Mouse (Mus musculus): ENCODE measurements around the gene Aox1. TPM values are rescaled to one million over a fixed set of nuclear protein-coding genes. Genes with fewer than 3 reads are reported as not detected.

Gene Aox1
- total and polyA plus RNA-seq, 3 experiments = 0.04 to 0.24 TPM; not detected in 1

GRCm38 (mm10) chr1:58111315-58111714 lies 81.6 kb downstream of the Aox1 start:
- no peak for TF ChIP-seq TCF12 (IDR thresholded peaks at IDR 0.05; ENCODE audit: low read depth, low read length)
- no peak for TF ChIP-seq GATA1 (IDR thresholded peaks at IDR 0.05; ENCODE audit: low read depth, low read length)
- no peak for TF ChIP-seq NELFE (IDR thresholded peaks at IDR 0.05; ENCODE audit: low read depth, low read length)
- no peak for TF ChIP-seq ZMIZ1 (IDR thresholded peaks at IDR 0.05; ENCODE audit: low read depth, low read length)
- TF ChIP-seq MYC (IDR thresholded peaks at IDR 0.05; ENCODE audit: low read depth, low read length) = no peak
- no peak for TF ChIP-seq MXI1 (IDR thresholded peaks at IDR 0.05; ENCODE audit: low read depth, low read length)
- no peak for TF ChIP-seq ELF1 (IDR thresholded peaks at IDR 0.05; ENCODE audit: low read depth, low read length)
- TF ChIP-seq HCFC1 (IDR thresholded peaks at IDR 0.05; ENCODE audit: low read depth, low read length) = no peak
- TF ChIP-seq GABPA (IDR thresholded peaks at IDR 0.05; ENCODE audit: low read depth, low read length) = no peak
- TF ChIP-seq MAX (IDR thresholded peaks at IDR 0.05; ENCODE audit: low read length) = no peak
- Histone ChIP-seq H3K27ac (ENCODE audit: control insufficient read depth, low read depth, low read length) (no peak overlapping the region), H3K4me3 (ENCODE audit: control insufficient read depth in 1 of 2, insufficient read depth in 1 of 2, low read depth in 2 of 2, low read length in 2 of 2) (no peak overlapping the region)

GRCm38 (mm10) chr1:58112880-58113279 lies 83.1 kb downstream of the Aox1 start, which contains the start of gene Aox3:
Gene Aox3, plus strand, starts transcription at chr1:58113130.
- Histone ChIP-seq H3K27ac (ENCODE audit: control insufficient read depth, low read depth, low read length) (no peak within 1 kb of the TSS), H3K36me3 (ENCODE audit: control insufficient read depth in 1 of 2, insufficient read depth in 2 of 2, low read length in 2 of 2) (no peaks in the 10 kb centered on the region), H3K9me3 (replicated peaks; ENCODE audit: insufficient read depth, low read length) (no peaks in the 10 kb centered on the region), H3K9ac (ENCODE audit: control insufficient read depth, low read depth, low read length, poor library complexity, severe bottlenecking) (no peak within 1 kb of the TSS), H3K27me3 (ENCODE audit: control insufficient read depth in 1 of 2, insufficient read depth in 2 of 2, low read length in 2 of 2) (no peaks in the 10 kb centered on the region), H3K4me3 (ENCODE audit: control insufficient read depth in 1 of 2, insufficient read depth in 1 of 2, low read depth in 2 of 2, low read length in 2 of 2) (no peak within 1 kb of the TSS), H3K79me2 (ENCODE audit: control insufficient read depth, insufficient read depth, low read length, poor library complexity) (no peaks in the 10 kb centered on the region), H3K4me1 (ENCODE audit: control insufficient read depth in 1 of 2, insufficient read depth in 2 of 2, low read length in 2 of 2) (no peaks in the 10 kb centered on the region)
- TF ChIP-seq JUND (IDR thresholded peaks at IDR 0.05; ENCODE audit: low read depth, low read length) = no peak
- TF ChIP-seq MAX (IDR thresholded peaks at IDR 0.05; ENCODE audit: low read length) = no peak
- TF ChIP-seq ZMIZ1 (IDR thresholded peaks at IDR 0.05; ENCODE audit: low read depth, low read length) = no peak
- TF ChIP-seq ETS1 (IDR thresholded peaks at IDR 0.05; ENCODE audit: low read depth, low read length) = no peak
- no peak for TF ChIP-seq USF2 (IDR thresholded peaks at IDR 0.05; ENCODE audit: borderline replicate concordance in 1 of 2, insufficient read depth in 1 of 2, low read depth in 1 of 2, low read length in 2 of 2)
- TF ChIP-seq ZKSCAN1 (IDR thresholded peaks at IDR 0.05; ENCODE audit: low read depth, low read length) = no peak
- TF ChIP-seq BHLHE40 (IDR thresholded peaks at IDR 0.05; ENCODE audit: borderline replicate concordance, low read depth, low read length) = no peak
- no peak for TF ChIP-seq POLR2A (IDR thresholded peaks at IDR 0.05; ENCODE audit: control insufficient read depth in 1 of 2, insufficient read depth in 1 of 2, low read depth in 1 of 2, low read length in 2 of 2, poor library complexity in 1 of 2)
- no peak for TF ChIP-seq MYC (IDR thresholded peaks at IDR 0.05; ENCODE audit: low read depth, low read length)
- no peak for TF ChIP-seq TCF12 (IDR thresholded peaks at IDR 0.05; ENCODE audit: low read depth, low read length)
- TF ChIP-seq RAD21 (IDR thresholded peaks at IDR 0.05; ENCODE audit: low read depth, low read length) = no peak; the same call in none of the 2 replicates
- no peak for TF ChIP-seq ZC3H11A (IDR thresholded peaks at IDR 0.05; ENCODE audit: low read depth, low read length)
- no peak for TF ChIP-seq EP300 (IDR thresholded peaks at IDR 0.05; ENCODE audit: low read depth in 1 of 2, low read length in 2 of 2)
- peak; percentile 39 for TF ChIP-seq SMC3 (IDR thresholded peaks at IDR 0.05; ENCODE audit: low read depth, low read length)
- no peak for TF ChIP-seq GABPA (IDR thresholded peaks at IDR 0.05; ENCODE audit: low read depth, low read length)
- peak; percentile 15 to 45 (median 35); a peak in 5 of 6 replicates for TF ChIP-seq CTCF (IDR thresholded peaks at IDR 0.05 in 2 of 3, conservative IDR thresholded peaks at IDR 0.05 in 1 of 3; ENCODE audit: control insufficient read depth in 1 of 3, insufficient read depth in 1 of 3, low read depth in 2 of 3, low read length in 3 of 3, poor library complexity in 1 of 3, severe bottlenecking in 1 of 3)
- peak; percentile 15 for DNase-seq (ENCODE audit: low read depth, low spot score)

More at GRCm38 (mm10) chr1:58111315-58111714, 81.6 kb downstream of the Aox1 start:
- H3K9ac ChIP-seq (ENCODE audit: control insufficient read depth, low read depth, low read length, poor library complexity, severe bottlenecking) = no peak overlapping the region
- H3K4me1 ChIP-seq (ENCODE audit: control insufficient read depth in 1 of 2, insufficient read depth in 2 of 2, low read length in 2 of 2) = no peaks in the 10 kb centered on the region
- no peaks in the 10 kb centered on the region for H3K79me2 ChIP-seq (ENCODE audit: control insufficient read depth, insufficient read depth, low read length, poor library complexity)
- H3K36me3 ChIP-seq (ENCODE audit: control insufficient read depth in 1 of 2, insufficient read depth in 2 of 2, low read length in 2 of 2) = no peaks in the 10 kb centered on the region
- no peak for DNase-seq (ENCODE audit: low read depth, low spot score)
- no peaks in the 10 kb centered on the region for H3K27me3 ChIP-seq (ENCODE audit: control insufficient read depth in 1 of 2, insufficient read depth in 2 of 2, low read length in 2 of 2)
- no peaks in the 10 kb centered on the region for H3K9me3 ChIP-seq (replicated peaks; ENCODE audit: insufficient read depth, low read length)
